Mouse (Mus musculus): ENCODE measurements at regions not wholly inside any gene's neighbourhood (a gene's known extent, or its start where the extent isn't known, plus 50 kb on each side); places are given as distances from the start of the nearest gene placed in this dataset.

GRCm38 (mm10) chr1:120698189-120698588 is 96.0 kb downstream of the En1 start:
- TF ChIP-seq POLR2A (IDR thresholded peaks at IDR 0.05; ENCODE audit: extremely low read depth, insufficient read depth, low read length) = no peak
- no peak for TF ChIP-seq CTCF (IDR thresholded peaks at IDR 0.05; ENCODE audit: extremely low read depth, insufficient read depth, low read length)

Data from cortical plate, adult 2 months (tissue).